Mouse (Mus musculus) liver, postnatal 0 days (tissue): ENCODE data around the gene Stac.

ENCODE experiments used
- CTCF ChIP-seq: sonication (generic); IDR thresholded peaks from 2 replicates; pipeline ENCODE4 v1.5.1; 2016; ENCODE audit warnings: antibody characterized with exemption, low read depth
- EP300 ChIP-seq: IDR thresholded peaks from 2 replicates; pipeline ENCODE4 v1.6.1; 2016; ENCODE audit warnings: antibody characterized with exemption, low read depth, mild to moderate bottlenecking

DNA sequence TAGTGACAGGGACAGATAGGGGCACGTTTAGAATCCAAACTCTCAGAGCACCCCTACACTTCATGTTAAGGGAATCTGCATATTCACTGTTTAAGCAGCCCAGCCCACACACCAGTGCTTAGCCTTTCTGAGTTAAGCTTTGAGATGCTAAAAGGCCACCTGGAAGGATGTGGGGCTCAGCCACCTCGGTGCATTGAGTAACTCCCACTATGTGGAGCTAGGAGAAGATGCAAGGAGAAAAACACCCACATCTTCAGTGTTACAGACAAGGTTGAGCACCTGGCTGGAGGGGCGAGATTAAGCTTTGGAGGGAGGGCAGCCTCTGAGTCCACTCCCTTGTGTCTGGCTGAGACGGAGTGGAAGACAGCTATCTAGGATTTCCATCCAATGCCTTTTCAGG is 114.3 kb downstream of the Stac start:
- no peak for TF ChIP-seq CTCF
- TF ChIP-seq EP300 = no peak
